In genomic region chr11:88059141-88059540, GRCm38 (mm10) we compare ENCODE assay signal across 9 mouse cellular contexts. TPM values are rescaled to one million over a fixed set of nuclear protein-coding genes. Genes with fewer than 3 reads are reported as not detected.
DNase-seq lines count a peak whose midpoint lies in the region; ATAC-seq and TF ChIP-seq lines count a peak whose summit lies in the region.
"Had no signal": no experiment of that assay in that cellular context is flagged by ENCODE, and none has a peak within 500 bp of the region (broad histone marks: within the 10 kb centered on the region; RNA-seq: fewer than 3 reads in every experiment).

No protein-coding gene starts in this region.

- peaks cover 16% of the 10 kb centered on the region; the same call in 1 of the 2 replicates for H3K36me3 ChIP-seq in E14TG2a.4 (ENCODE audit: insufficient read depth, low read length)
- no peaks in the 10 kb centered on the region for H3K36me3 ChIP-seq in heart, embryonic 11.5 days (ENCODE audit: control insufficient read depth, insufficient read depth, low read length)
- no peaks in the 10 kb centered on the region for H3K36me3 ChIP-seq in splenic B cell, adult 2 months (ENCODE audit: control insufficient read depth, insufficient read depth, low read length, poor library complexity, severe bottlenecking)

- no peaks in the 10 kb centered on the region for H3K27me3 ChIP-seq in E14TG2a.4 (ENCODE audit: insufficient read depth, low read length)
- no peaks in the 10 kb centered on the region for H3K27me3 ChIP-seq in heart, embryonic 11.5 days (ENCODE audit: control insufficient read depth, insufficient read depth, low read length)
- no peaks in the 10 kb centered on the region for H3K27me3 ChIP-seq in splenic B cell, adult 2 months (ENCODE audit: control insufficient read depth, insufficient read depth, low read length, poor library complexity, severe bottlenecking)

- H3K4me1 ChIP-seq in E14TG2a.4 (replicated peaks; ENCODE audit: low read depth, low read length) = 0 out of 2 replicates have a peak, but pooled peaks cover 3% of the 10 kb centered on the region
- 0 out of 2 replicates have a peak, but pooled peaks cover 2% of the 10 kb centered on the region for H3K4me1 ChIP-seq in heart, embryonic 11.5 days (ENCODE audit: control insufficient read depth, insufficient read depth, low read length)

- 46% methylated on average over 2 of the region's 2 CpGs for WGBS in heart, embryonic 11.5 days (ENCODE audit: insufficient replicate concordance)

- peak; percentile 73 for TF ChIP-seq CTCF in E14TG2a.4 (conservative IDR thresholded peaks at IDR 0.05; ENCODE audit: low read length)

- no peaks in the 10 kb centered on the region for H3K9me3 ChIP-seq in E14TG2a.4 (ENCODE audit: low read length)
- H3K9me3 ChIP-seq in heart, embryonic 11.5 days (replicated peaks; ENCODE audit: control insufficient read depth, low read length) = no peaks in the 10 kb centered on the region

- no peak overlapping the region for H3K27ac ChIP-seq in heart, embryonic 11.5 days (ENCODE audit: low read depth, low read length)
- H3K27ac ChIP-seq: macrophage had no signal

- 0 out of 2 replicates have a peak, but pooled peaks have one; percentile 39 for ATAC-seq in heart, embryonic 11.5 days (replicated peaks; ENCODE audit: insufficient number of reproducible peaks, low FRiP score, low TSS enrichment)

- no peak overlapping the region for H3K9ac ChIP-seq in heart, embryonic 11.5 days (ENCODE audit: low read depth, low read length)

- H3K4me2 ChIP-seq in heart, embryonic 11.5 days = no peak overlapping the region

- DNase-seq in adrenal gland, adult 2 months = peak; percentile 53
- DNase-seq in adrenal gland, postnatal 25 days = no peak
- DNase-seq in cerebellum, postnatal 36 days = peak; percentile 29 to 50
- DNase-seq in kidney, adult 9 months = peak; percentile 91
- DNase-seq in lung, postnatal 10 days = peak; percentile 74
- DNase-seq in splenic B cell, adult 2 months (ENCODE audit: low read depth, low spot score) = peak; percentile 80

- H3K4me3 ChIP-seq in E14TG2a.4 (replicated peaks; ENCODE audit: low read length) = no peak overlapping the region
- H3K4me3 ChIP-seq in heart, embryonic 11.5 days (ENCODE audit: low read depth, low read length) = no peak overlapping the region

RNA-seq across cellular contexts. Expression of gene Vezf1, which starts 8.9 kb away (rescaled TPM):
- total RNA-seq in adrenal gland, adult 2 months (2021) = 10 to 100 TPM; 48.3 to 52.4 TPM
- 13.5 and 14.6 TPM in 2 replicates for polyA plus RNA-seq in adrenal gland, adult 2 months (2012; rRNA removed)
- 45.8 and 51.8 TPM in 2 replicates for total RNA-seq in adrenal gland, postnatal 25 days (2021)
- polyA plus RNA-seq in heart, embryonic 11.5 days (2014; fragmentation: Nextera tagmentation; extraction: Ambion mirVana) = 24.8 and 26.4 TPM in 2 replicates

RNA-seq across cellular contexts. Expression of gene Srsf1, which starts 12.0 kb away (rescaled TPM):
- 100 to 1,000 TPM; 179 to 252 TPM for total RNA-seq in adrenal gland, adult 2 months (2021)
- 210 and 224 TPM in 2 replicates for polyA plus RNA-seq in adrenal gland, adult 2 months (2012; rRNA removed)
- 226 and 298 TPM in 2 replicates for total RNA-seq in adrenal gland, postnatal 25 days (2021)
- polyA plus RNA-seq in heart, embryonic 11.5 days (2014; fragmentation: Nextera tagmentation; extraction: Ambion mirVana) = 205 and 242 TPM in 2 replicates

RNA-seq across cellular contexts. Expression of gene Cuedc1, which starts 38.7 kb away (rescaled TPM):
- 10 to 100 TPM; 49.3 to 61.7 TPM for total RNA-seq in adrenal gland, adult 2 months (2021)
- polyA plus RNA-seq in adrenal gland, adult 2 months (2012; rRNA removed) = 76.9 and 91.3 TPM in 2 replicates
- total RNA-seq in adrenal gland, postnatal 25 days (2021) = 50.7 and 68.6 TPM in 2 replicates
- polyA plus RNA-seq in heart, embryonic 11.5 days (2014; fragmentation: Nextera tagmentation; extraction: Ambion mirVana) = 11.6 and 11.7 TPM in 2 replicates
